Mouse (Mus musculus) kidney, embryonic 15.5 days (tissue): ENCODE data around the gene Alms1. TPM values are rescaled to one million over a fixed set of nuclear protein-coding genes. Genes with fewer than 3 reads are reported as not detected.
"Not testable (repeated sequence)": the region's sequence is repeated elsewhere in the genome, so short reads cannot be mapped to it uniquely, and the experiment has no call there.

Experiments used
- ATAC-seq: fragments of 200-750 bp; cut with Nextera tagmentation; replicated peaks from 2 replicates; pipeline ENCODE4 v1.8.0; 2017; ENCODE audit warnings: moderate TSS enrichment; ENCODE audit not compliant: low FRiP score
- H3K27ac ChIP-seq: fragments of 300-500 bp; sonication (generic); 2 replicates; pipeline ENCODE4 v1.5.1; 2015; ENCODE audit warnings: mild to moderate bottlenecking, inconsistent platforms
- H3K27me3 ChIP-seq: fragments of 300-500 bp; sonication (generic); 2 replicates; pipeline ENCODE4 v1.6.1; 2015; ENCODE audit warnings: inconsistent platforms
- H3K36me3 ChIP-seq: fragments of 300-500 bp; sonication (generic); 2 replicates; pipeline ENCODE4 v1.6.1; 2015; ENCODE audit warnings: inconsistent platforms
- H3K4me1 ChIP-seq: fragments of 300-500 bp; sonication (generic); 2 replicates; pipeline ENCODE4 v1.6.1; 2015; ENCODE audit warnings: inconsistent platforms
- H3K4me2 ChIP-seq: fragments of 300-500 bp; sonication (generic); 2 replicates; pipeline ENCODE4 v1.6.1; 2015; ENCODE audit warnings: moderate library complexity, mild to moderate bottlenecking, inconsistent platforms
- H3K4me3 ChIP-seq: fragments of 300-500 bp; sonication (generic); replicated peaks from 2 replicates; pipeline ENCODE4 v1.5.1; 2015; ENCODE audit warnings: mild to moderate bottlenecking, inconsistent platforms
- H3K9ac ChIP-seq: fragments of 300-500 bp; sonication (generic); 2 replicates; pipeline ENCODE4 v1.6.1; 2015; ENCODE audit warnings: mild to moderate bottlenecking, inconsistent platforms
- H3K9me3 ChIP-seq: fragments of 300-500 bp; sonication (generic); replicated peaks from 2 replicates; pipeline ENCODE4 v1.6.1; 2016; ENCODE audit warnings: inconsistent platforms
- WGBS: fragments of 180-500 bp; shearing (Covaris S2); methylation state at CpG from one replicate; pipeline ENCODE4 v1.1.7; 2015; ENCODE audit warnings: mixed read lengths; 5-methylcytosine and 5-hydroxymethylcytosine counted together
- polyA plus RNA-seq: library from polyadenylated mRNA; unstranded; fragments of >200 nt; fragmentation: Nextera tagmentation; extraction: Ambion mirVana; gene quantifications from 2 replicates; pipeline ENCODE4 v1.2.1, GENCODE M21; 2015

Alms1 gene
- polyA plus RNA-seq, 1 experiment from 2014 or later, result 6.1 TPM

DNA sequence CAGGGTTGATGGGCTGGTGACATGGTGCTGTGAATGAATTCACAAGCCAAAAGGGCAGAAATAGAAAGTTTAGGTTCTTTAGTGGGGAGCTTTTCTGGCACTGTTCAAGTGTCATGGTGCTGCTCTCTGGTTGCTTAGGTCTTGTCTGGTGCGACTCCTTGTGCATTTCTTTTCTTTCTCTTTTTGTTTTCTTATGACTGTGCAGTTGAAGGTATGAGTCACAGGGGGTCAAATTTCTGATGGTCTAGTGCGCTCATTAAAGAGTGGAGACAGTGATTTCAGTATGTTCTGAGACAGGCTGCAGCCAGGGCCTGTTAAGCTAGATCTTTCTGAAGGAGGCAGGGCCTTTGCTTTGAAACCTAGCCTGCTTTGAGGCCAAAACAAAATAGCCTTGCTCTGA lies 2.8 kb downstream of the Alms1 start:
- Histone ChIP-seq H3K4me2 (peak overlapping the region; percentile 72; the same call in 1 of the 2 replicates), H3K36me3 (no peaks in the 10 kb centered on the region), H3K27me3 (no peaks in the 10 kb centered on the region), H3K4me3 (no peak overlapping the region), H3K9ac (no peak overlapping the region), H3K4me1 (peaks cover 21% of the 10 kb centered on the region), H3K27ac (no peak overlapping the region), H3K9me3 (no peaks in the 10 kb centered on the region)
- ATAC-seq, result no peak
- WGBS, result 33% methylated on average over 2 of the region's 2 CpGs

DNA sequence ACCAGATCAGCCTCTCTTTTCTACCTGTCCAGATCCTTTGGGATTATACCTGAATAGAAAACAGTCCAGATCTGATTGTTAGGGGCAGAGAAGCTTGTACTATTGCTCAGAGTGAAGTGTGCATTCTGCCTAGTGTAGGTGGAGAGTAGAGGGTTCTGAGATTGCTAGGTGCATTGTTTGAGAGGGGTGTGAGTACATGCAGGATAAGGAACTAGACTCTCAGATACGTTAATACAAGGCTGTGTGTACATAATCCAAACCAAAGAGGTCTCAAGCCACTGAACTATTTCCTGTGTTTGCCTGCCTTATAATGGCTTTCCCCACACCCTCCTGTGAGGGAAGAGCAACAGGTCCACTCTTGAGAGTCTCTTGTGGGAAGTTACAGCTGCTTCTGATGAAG lies 12.0 kb downstream of the Alms1 start:
- Histone ChIP-seq H3K27ac (no peak overlapping the region), H3K9me3 (no peaks in the 10 kb centered on the region), H3K9ac (no peak overlapping the region), H3K4me3 (no peak overlapping the region), H3K27me3 (no peaks in the 10 kb centered on the region), H3K36me3 (peaks cover 10% of the 10 kb centered on the region; the same call in 1 of the 2 replicates), H3K4me2 (no peak overlapping the region), H3K4me1 (no peaks in the 10 kb centered on the region)
- ATAC-seq, result no peak
- 66% methylated on average over 1 of the region's 1 CpGs for WGBS

DNA sequence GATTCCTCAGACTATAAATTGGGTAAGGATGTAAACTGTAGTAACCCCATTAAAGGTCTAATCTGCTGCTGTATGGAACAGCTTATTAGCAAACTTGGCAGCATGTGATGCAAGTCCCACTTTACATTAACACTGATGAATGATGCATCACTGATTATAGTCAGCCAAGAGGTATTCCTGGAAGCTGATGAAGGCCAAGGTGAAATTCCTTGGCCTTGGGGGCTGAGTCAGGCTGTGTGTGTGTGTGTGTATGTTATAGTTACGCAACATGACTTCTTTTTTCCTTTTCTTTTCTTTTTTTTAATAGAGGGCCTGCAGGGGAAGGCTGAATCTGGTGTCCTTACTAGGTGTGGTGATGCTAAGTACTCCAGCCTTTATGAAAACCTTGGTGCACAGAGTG lies 23.2 kb downstream of the Alms1 start:
- WGBS, result 88% methylated on average over 1 of the region's 1 CpGs
- Histone ChIP-seq H3K36me3 (peaks cover 50% of the 10 kb centered on the region), H3K27ac (no peak overlapping the region), H3K9ac (no peak overlapping the region), H3K4me1 (no peaks in the 10 kb centered on the region), H3K4me2 (no peak overlapping the region), H3K4me3 (no peak overlapping the region), H3K9me3 (no peaks in the 10 kb centered on the region; the same call in 1 of the 2 replicates), H3K27me3 (no peaks in the 10 kb centered on the region)
- ATAC-seq, result no peak

DNA sequence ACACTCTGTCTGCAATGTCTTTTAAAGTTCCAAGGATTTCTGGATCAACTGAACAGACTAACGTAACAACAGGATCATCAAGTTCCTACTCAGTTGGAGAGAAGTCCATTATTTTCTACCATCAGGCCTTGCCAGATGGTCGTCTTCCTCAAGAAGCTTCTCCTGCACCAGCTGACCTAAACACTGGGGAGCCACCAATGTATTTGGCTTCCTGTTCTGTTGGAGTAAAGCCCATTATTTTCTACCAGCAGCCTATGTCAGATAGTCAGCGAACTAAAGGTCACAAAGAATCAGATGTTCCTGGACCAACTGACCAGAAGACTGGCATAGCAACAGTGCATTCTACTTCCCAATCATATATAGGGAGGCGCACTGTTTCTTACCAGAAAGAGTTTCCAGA lies 33.5 kb downstream of the Alms1 start:
- peaks cover 72% of the 10 kb centered on the region for H3K36me3 ChIP-seq
- ATAC-seq, result no peak
- no peak overlapping the region for H3K9ac ChIP-seq
- no peaks in the 10 kb centered on the region for H3K27me3 ChIP-seq
- 95% methylated on average over 4 of the region's 4 CpGs for WGBS
- H3K4me3 ChIP-seq, result no peak overlapping the region
- H3K27ac ChIP-seq, result no peak overlapping the region
- H3K4me2 ChIP-seq, result no peak overlapping the region
- H3K4me1 ChIP-seq, result no peaks in the 10 kb centered on the region
- H3K9me3 ChIP-seq, result no peaks in the 10 kb centered on the region

DNA sequence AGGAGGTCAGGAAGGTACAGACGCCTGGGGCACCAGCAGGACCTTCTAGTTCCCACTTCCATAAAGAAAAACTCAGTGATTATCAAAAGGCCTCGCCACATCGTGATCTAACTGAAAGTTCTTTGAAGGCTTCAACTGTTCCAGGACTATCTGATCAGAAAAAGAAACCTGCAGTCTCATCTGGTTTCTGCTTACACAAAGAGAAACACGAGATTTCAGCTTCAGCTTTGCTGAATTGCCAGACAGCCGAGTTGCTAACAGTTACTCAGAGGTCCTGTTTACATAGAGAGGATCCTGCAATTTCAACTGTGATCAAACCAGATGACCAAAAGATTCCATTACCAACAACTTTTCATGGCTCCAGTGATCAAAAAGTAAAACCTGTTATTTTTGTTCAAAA lies 34.3 kb downstream of the Alms1 start:
- Histone ChIP-seq H3K9me3 (no peaks in the 10 kb centered on the region), H3K4me3 (no peak overlapping the region), H3K27ac (no peak overlapping the region), H3K4me1 (no peaks in the 10 kb centered on the region), H3K4me2 (no peak overlapping the region), H3K36me3 (peaks cover 66% of the 10 kb centered on the region), H3K9ac (no peak overlapping the region), H3K27me3 (no peaks in the 10 kb centered on the region)
- WGBS, result 84% methylated on average over 5 of the region's 5 CpGs
- no peak for ATAC-seq

DNA sequence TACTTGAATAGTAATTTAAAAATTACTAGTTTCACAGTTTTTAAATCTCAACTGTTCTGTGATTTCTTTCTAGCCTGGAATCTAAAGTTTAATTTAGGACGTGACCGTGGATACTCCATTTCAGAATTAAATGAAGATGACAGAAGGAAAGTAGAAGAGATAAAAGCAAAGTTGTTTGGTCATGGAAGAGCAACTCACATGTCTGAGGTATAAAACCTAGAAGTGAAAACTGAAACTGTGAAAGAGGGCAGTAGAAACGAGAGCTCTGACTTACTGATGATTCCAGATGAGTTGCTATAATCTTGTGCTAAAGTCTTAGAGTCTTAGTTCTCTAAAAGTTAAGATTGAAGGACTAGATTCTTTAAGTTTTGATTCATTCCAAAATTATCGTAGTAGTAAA lies 37.2 kb downstream of the Alms1 start:
- Histone ChIP-seq H3K4me2 (no peak overlapping the region), H3K36me3 (peaks cover 75% of the 10 kb centered on the region)

DNA sequence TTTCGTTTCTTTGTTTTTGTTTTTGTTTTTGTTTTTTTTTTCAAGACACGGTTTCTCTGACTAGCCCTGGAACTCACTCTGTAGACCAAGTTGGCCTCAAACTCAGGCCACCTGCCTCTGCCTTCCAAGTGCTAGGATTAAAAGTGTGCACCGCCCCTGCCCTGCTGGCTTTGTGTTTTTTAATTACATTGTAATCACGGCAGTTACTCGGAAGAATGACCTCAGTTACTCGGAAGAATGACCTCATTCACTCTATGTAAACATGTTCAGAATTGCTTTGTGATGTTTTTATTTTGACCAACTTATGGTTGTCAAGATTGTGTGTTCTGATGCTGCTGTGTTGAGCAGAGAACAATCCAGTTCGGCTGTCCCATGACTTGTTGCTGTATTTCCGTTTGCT lies 45.8 kb downstream of the Alms1 start:
- no peak overlapping the region for H3K4me3 ChIP-seq
- peaks cover 32% of the 10 kb centered on the region for H3K36me3 ChIP-seq
- H3K4me2 ChIP-seq, result no peak overlapping the region
- no peaks in the 10 kb centered on the region for H3K9me3 ChIP-seq
- ATAC-seq, result no peak
- WGBS, result 57% methylated on average over 8 of the region's 8 CpGs
- no peak overlapping the region for H3K9ac ChIP-seq
- no peak overlapping the region for H3K27ac ChIP-seq
- H3K4me1 ChIP-seq, result no peaks in the 10 kb centered on the region
- H3K27me3 ChIP-seq, result no peaks in the 10 kb centered on the region

More for the DNA sequence above, 37.2 kb downstream of the Alms1 start:
- no peaks in the 10 kb centered on the region for H3K27me3 ChIP-seq
- no peak for ATAC-seq
- H3K9me3 ChIP-seq, result no peaks in the 10 kb centered on the region
- 88% methylated on average over 4 of the region's 4 CpGs for WGBS
- no peak overlapping the region for H3K4me3 ChIP-seq
- no peak overlapping the region for H3K27ac ChIP-seq
- H3K4me1 ChIP-seq, result no peaks in the 10 kb centered on the region
- no peak overlapping the region for H3K9ac ChIP-seq

DNA sequence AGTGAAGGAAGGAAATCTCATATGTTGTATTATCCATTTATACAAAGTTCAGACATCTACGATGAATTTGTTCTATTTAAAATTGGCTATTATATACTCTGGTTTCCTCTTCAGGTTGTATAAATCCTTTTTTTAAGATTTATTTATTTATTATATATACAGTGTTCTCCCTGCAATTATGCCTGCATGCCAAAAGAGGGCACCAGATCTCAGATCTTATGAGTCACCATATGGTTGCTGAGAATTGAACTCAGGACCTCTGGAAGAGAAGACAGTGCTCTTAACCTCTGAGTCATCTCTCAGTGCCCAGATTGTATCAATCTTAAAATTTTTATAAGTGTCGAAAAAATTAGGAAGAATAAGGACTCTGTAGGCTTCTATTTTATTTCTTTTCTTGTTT lies 65.9 kb downstream of the Alms1 start:
- Histone ChIP-seq H3K4me1 (no peaks in the 10 kb centered on the region), H3K9ac (no peak overlapping the region), H3K9me3 (no peaks in the 10 kb centered on the region), H3K4me2 (no peak overlapping the region), H3K27me3 (no peaks in the 10 kb centered on the region), H3K4me3 (no peak overlapping the region), H3K27ac (no peak overlapping the region), H3K36me3 (peaks cover 17% of the 10 kb centered on the region)
- 97% methylated on average over 2 of the region's 2 CpGs for WGBS
- no peak for ATAC-seq

DNA sequence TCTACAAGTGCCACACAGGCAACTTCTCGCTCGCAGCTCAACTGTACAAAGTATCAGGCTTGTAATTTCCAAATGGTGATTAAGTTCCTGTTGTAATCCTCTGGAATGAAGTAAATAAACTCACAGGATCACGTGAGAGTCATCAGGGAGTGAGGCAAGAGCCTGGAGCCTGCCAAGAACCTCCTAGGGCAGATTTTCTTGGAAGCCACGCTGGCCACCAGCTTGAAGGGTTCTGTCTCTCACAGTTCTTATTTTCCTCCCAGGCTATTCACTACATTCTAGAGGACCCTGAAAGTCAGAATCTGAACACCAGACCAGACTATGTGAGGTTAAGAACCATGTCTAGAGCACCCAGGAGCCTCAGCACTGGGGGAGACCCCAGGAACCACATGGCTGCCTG lies 114.6 kb downstream of the Alms1 start:
- WGBS, result 85% methylated on average over 2 of the region's 4 CpGs
- H3K4me1 ChIP-seq, ATAC-seq: not testable (repeated sequence)

DNA sequence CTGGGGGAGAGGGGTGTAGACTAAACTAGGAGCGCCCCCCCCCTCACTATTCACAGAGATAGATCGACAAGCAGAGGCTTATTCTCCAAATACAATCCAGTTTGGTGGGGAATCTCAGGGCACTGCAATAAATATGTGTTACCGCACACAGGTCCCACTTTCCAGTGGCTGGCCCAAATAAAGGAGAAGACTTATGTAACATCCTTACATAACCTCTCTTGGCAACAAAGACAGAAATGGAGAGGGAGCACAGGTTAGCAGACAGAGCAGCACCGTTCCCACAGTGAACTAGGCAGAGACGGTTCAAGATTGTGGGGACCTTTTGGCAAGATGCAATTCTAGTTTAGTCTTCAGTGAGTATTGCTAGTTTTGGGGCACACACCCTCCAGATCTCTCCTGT lies 121.9 kb downstream of the Alms1 start:
- H3K4me1 ChIP-seq, H3K36me3 ChIP-seq, H3K4me3 ChIP-seq, H3K9ac ChIP-seq, H3K27ac ChIP-seq, ATAC-seq, H3K4me2 ChIP-seq, H3K9me3 ChIP-seq, H3K27me3 ChIP-seq: not testable (repeated sequence)
- 93% methylated on average over 5 of the region's 5 CpGs for WGBS

More for the DNA sequence above, 114.6 kb downstream of the Alms1 start:
- H3K9ac ChIP-seq, H3K27me3 ChIP-seq, H3K27ac ChIP-seq, H3K36me3 ChIP-seq, H3K9me3 ChIP-seq, H3K4me3 ChIP-seq, H3K4me2 ChIP-seq: not testable (repeated sequence)

DNA sequence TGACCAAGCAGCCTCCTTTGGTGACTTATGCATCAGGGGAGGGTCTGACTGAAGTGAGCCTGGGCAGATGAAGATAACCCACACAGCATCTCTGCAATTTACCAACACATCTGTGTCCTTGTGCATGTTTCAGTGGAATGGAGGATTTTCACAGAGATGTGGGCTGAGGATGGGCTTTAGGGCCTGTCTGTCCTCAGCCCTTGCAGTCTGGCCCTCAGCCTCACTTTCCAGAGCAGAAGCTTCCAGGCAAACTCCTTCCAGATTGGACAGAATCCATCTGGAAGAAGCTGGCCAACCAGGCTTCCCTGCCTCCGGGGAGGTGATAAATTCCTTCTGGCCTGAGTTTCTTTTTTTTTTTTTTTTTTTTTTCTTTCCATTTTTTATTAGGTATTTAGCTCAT lies 122.3 kb downstream of the Alms1 start:
- H3K4me3 ChIP-seq, H3K9ac ChIP-seq, H3K4me2 ChIP-seq, H3K27me3 ChIP-seq, H3K4me1 ChIP-seq, ATAC-seq, H3K27ac ChIP-seq, H3K9me3 ChIP-seq, H3K36me3 ChIP-seq: not testable (repeated sequence)
- 67% methylated on average over 1 of the region's 1 CpGs for WGBS

DNA sequence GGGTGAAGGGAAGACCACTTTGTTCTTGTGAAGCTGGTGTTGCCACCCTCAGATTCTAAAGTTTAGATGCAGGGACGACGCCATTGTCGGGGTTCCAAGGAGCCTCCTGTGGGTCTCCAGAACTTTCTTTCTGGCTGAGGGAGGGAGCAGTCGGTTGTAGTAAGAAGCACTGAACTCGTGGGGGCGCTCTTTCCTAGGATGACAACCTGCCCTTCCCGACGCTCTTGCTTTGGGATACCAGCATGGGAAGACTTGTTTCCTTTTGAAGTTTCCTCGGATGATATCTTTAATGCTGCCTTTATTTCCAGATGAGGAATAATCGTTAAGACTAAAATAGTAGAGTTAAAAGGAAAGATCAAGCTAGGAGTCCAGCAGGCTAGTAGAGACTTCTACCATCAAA lies 125.8 kb downstream of the Alms1 start, which contains the start of gene Nat8f7:
Gene Nat8f7 (minus strand): TSS at position 101 of the 400 bp plus-strand sequence.
- not testable (repeated sequence) for H3K4me3 ChIP-seq, ATAC-seq, H3K9me3 ChIP-seq, H3K27me3 ChIP-seq, H3K4me2 ChIP-seq, H3K4me1 ChIP-seq, H3K36me3 ChIP-seq, H3K9ac ChIP-seq, H3K27ac ChIP-seq
- 88% methylated on average over 10 of the region's 10 CpGs for WGBS
